Mouse (Mus musculus) olfactory bulb, adult 2 months (tissue): ENCODE data around the gene Efemp2.

Experiments
- CTCF ChIP-seq: fragments of 200-500 bp; IDR thresholded peaks from 2 replicates; pipeline ENCODE4 v1.5.1; 2012; ENCODE audit warnings: low read depth, mild to moderate bottlenecking, low read length, moderate library complexity; ENCODE audit not compliant: insufficient read depth
- POLR2A ChIP-seq: fragments of 200-500 bp; IDR thresholded peaks from 2 replicates; pipeline ENCODE4 v1.6.1; 2012; ENCODE audit warnings: mild to moderate bottlenecking, low read depth, low read length, moderate library complexity; ENCODE audit not compliant: insufficient read depth

DNA sequence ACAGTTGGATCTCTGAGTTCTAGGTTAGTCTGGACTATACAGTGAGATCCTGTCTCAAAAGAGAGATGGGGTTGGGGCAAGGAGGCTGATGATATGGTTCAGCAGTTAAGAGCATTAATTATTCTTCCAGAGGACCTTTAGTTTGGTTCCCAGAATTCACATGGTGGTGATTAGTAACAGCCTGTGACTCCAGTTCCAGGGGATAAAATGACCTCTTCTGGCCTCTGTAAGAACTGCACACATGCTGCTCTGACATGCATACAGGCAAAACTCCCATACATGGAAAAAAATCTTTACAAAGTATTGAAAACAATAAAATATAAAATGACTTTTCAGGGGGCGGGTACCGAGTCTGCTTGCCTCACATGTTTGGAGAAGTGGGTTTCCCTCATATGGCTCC lies 45.7 kb upstream of the Efemp2 start:
- TF ChIP-seq CTCF, result no peak
- TF ChIP-seq POLR2A, result no peak
